Comparison of ENCODE assay signal across 12 mouse cellular contexts in genomic region chr4:100948494-100949425, GRCm38 (mm10).
DNase-seq lines count a peak whose midpoint lies in the region; ATAC-seq and TF ChIP-seq lines count a peak whose summit lies in the region.
"Had no signal": no experiment of that assay in that cellular context is flagged by ENCODE, and none has a peak within 500 bp of the region (broad histone marks: within the 10 kb centered on the region; RNA-seq: fewer than 3 reads in every experiment).

No protein-coding gene starts in this region.

- H3K4me1 ChIP-seq in midbrain, embryonic 14.5 days (ENCODE audit: control insufficient read depth, insufficient read depth, low read length) = peaks cover 19% of the 10 kb centered on the region; the same call in 1 of the 2 replicates
- H3K4me1 ChIP-seq in midbrain, embryonic 16.5 days (ENCODE audit: control insufficient read depth, insufficient read depth, low read length) = peaks cover 12% of the 10 kb centered on the region
- peaks cover 7% of the 10 kb centered on the region; the same call in 1 of the 2 replicates for H3K4me1 ChIP-seq in embryonic fibroblast, embryonic 13.5 days (ENCODE audit: control insufficient read depth, insufficient read depth, low read length)
- H3K4me1 ChIP-seq: lung, embryonic 15.5 days had no signal

- ATAC-seq in midbrain, embryonic 14.5 days (ENCODE audit: low FRiP score, low TSS enrichment) = no peak
- ATAC-seq in midbrain, embryonic 16.5 days = no peak
- ATAC-seq in CD4-positive, CD25-positive, alpha-beta regulatory T cell, adult 4 months = no peak
- ATAC-seq: intestine, embryonic 16.5 days had no signal

- no peak overlapping the region for H3K9ac ChIP-seq in midbrain, embryonic 14.5 days (replicated peaks; ENCODE audit: low read length)
- no peak overlapping the region for H3K9ac ChIP-seq in midbrain, embryonic 16.5 days (ENCODE audit: low read depth, low read length)
- H3K9ac ChIP-seq: lung, embryonic 15.5 days had no signal

- WGBS in midbrain, embryonic 14.5 days = 83% methylated on average over 17 of the region's 17 CpGs
- WGBS in midbrain, embryonic 16.5 days = 82% methylated on average over 17 of the region's 17 CpGs

- no peaks in the 10 kb centered on the region for H3K27me3 ChIP-seq in midbrain, embryonic 14.5 days (ENCODE audit: control insufficient read depth, insufficient read depth, low read length)
- no peaks in the 10 kb centered on the region for H3K27me3 ChIP-seq in midbrain, embryonic 16.5 days (ENCODE audit: control insufficient read depth, insufficient read depth, low read depth, low read length)
- H3K27me3 ChIP-seq: lung, embryonic 15.5 days had no signal

- no peak for TF ChIP-seq POLR2A in embryonic fibroblast, embryonic 13.5 days (IDR thresholded peaks at IDR 0.05; ENCODE audit: low read depth, low read length)

- H3K4me3 ChIP-seq in midbrain, embryonic 14.5 days (replicated peaks; ENCODE audit: low read depth, low read length) = no peak overlapping the region
- H3K4me3 ChIP-seq in midbrain, embryonic 16.5 days (ENCODE audit: low read depth, low read length) = no peak overlapping the region
- no peak overlapping the region for H3K4me3 ChIP-seq in embryonic fibroblast, embryonic 13.5 days (ENCODE audit: insufficient read depth, low read length)
- H3K4me3 ChIP-seq: forebrain, embryonic 10.5 days; lung, embryonic 15.5 days had no signal

- 0 out of 2 replicates have a peak overlapping the region, but pooled peaks have one; percentile 37 for H3K27ac ChIP-seq in midbrain, embryonic 14.5 days (replicated peaks; ENCODE audit: low read depth, low read length)
- no peak overlapping the region for H3K27ac ChIP-seq in midbrain, embryonic 16.5 days (ENCODE audit: low read length)
- peak overlapping the region; percentile 37; the same call in 1 of the 2 replicates for H3K27ac ChIP-seq in embryonic fibroblast, embryonic 13.5 days (ENCODE audit: insufficient read depth, low read length)
- H3K27ac ChIP-seq: forebrain, embryonic 10.5 days; lung, embryonic 15.5 days had no signal

- H3K4me2 ChIP-seq in midbrain, embryonic 14.5 days (ENCODE audit: low read length) = no peak overlapping the region
- H3K4me2 ChIP-seq in midbrain, embryonic 16.5 days (ENCODE audit: low read length) = no peak overlapping the region
- H3K4me2 ChIP-seq: lung, embryonic 15.5 days had no signal

- H3K9me3 ChIP-seq in midbrain, embryonic 14.5 days (ENCODE audit: control insufficient read depth, low read length) = no peaks in the 10 kb centered on the region
- H3K9me3 ChIP-seq in midbrain, embryonic 16.5 days (replicated peaks; ENCODE audit: control insufficient read depth, low read length, poor library complexity, severe bottlenecking) = no peaks in the 10 kb centered on the region
- H3K9me3 ChIP-seq: forebrain, embryonic 10.5 days; lung, embryonic 15.5 days had no signal

- DNase-seq in gastrocnemius, adult 18-20 months (ENCODE audit: low spot score) = peak; percentile 17
- no peak for DNase-seq in gastrocnemius, postnatal 25 days
- DNase-seq in midbrain, embryonic 14.5 days = no peak
- DNase-seq in mesoderm, embryonic 11.5 days (ENCODE audit: low read depth, low spot score) = peak; percentile 42
- DNase-seq in cerebellum, postnatal 25 days = no peak
- DNase-seq: heart, postnatal 10 days had no signal

- peaks cover 27% of the 10 kb centered on the region for H3K36me3 ChIP-seq in midbrain, embryonic 14.5 days (ENCODE audit: control insufficient read depth, insufficient read depth, low read length)
- peaks cover 6% of the 10 kb centered on the region; the same call in 1 of the 2 replicates for H3K36me3 ChIP-seq in midbrain, embryonic 16.5 days (ENCODE audit: control insufficient read depth, insufficient read depth, low read length)

- no peak for TF ChIP-seq CTCF in embryonic fibroblast, embryonic 13.5 days (IDR thresholded peaks at IDR 0.05; ENCODE audit: borderline replicate concordance, insufficient read depth, low read length)

Comparison
In these comparisons a context has a peak if more than half of its experiments do, and no peak if none do; other contexts are left out.
1. DNase-seq: peak in gastrocnemius, adult 18-20 months (single experiment) and mesoderm, embryonic 11.5 days (single experiment); none in gastrocnemius, postnatal 25 days (single experiment), midbrain, embryonic 14.5 days (single experiment) and cerebellum, postnatal 25 days (0 of 2).